Mouse (Mus musculus): ENCODE measurements around the gene Hand2. TPM values are rescaled to one million over a fixed set of nuclear protein-coding genes. Genes with fewer than 3 reads are reported as not detected.

The Hand2 gene
- 32.1 and 34.9 TPM in 2 replicates for polyA plus RNA-seq (2012; rRNA removed)

DNA sequence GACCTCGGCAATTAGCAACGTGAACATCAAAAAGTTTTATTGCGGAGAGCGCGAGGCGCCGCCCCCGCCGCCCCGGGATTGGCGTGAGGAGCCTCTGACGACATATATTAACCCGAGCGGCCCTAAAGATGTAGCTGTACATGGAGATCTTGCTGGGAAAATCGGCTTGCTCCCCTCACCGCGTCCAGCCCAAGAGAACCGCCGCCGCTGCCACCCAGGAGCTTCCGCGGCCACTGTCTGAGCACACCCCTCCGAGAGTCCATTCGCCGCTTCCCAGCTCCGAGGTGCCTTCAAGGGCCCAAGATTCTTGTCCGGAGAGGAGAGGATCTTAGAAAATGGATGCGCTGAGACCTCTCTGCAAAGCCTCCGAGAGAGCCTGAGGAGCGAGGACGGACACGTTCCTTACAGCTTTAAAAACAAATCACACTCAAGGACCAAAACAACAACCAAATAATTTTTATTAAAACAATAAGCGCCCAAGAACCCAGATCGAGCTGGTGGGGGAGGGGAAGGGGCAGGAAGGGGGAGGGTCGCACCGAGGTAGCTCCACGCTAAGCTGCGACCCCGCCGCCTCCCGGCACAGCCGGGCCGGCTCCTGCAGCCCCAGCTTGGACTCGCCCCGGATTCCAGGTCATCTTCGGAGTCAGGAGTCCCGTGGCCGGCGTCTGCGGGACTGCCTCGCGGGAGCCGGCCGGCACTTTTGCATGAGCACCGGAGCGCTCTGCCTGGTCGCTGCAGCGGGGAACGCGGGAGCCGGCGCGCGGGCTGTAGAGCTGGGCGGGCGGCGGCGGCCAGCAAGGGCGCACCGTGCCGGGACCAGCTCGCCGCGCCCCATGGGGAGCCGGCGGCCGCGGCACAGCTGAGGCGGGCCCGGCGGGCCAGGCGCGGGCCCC is at the start of gene Hand2:
Gene Hand2 (plus strand): TSS at position 133 of the 893 bp plus-strand sequence.
- no peak for DNase-seq (ENCODE audit: low spot score)

DNA sequence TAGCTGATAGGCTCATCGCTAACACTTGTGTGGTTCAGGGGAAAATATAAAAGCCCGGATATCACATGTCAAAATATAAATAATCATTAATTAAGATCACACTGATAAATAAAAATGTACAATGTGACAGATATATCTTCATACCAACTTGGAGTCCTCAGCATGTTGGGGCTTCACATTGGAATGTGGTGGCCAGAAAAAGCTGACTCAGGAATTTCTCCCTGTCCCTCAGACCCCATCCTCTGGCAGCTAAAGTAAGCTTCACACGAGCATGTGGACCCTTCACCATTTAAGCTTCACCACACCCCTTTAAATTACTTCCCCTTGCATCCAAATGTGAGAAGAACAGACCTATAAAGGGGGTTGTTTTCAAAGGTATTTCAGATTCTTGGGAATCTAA is 47.7 kb upstream of the Hand2 start:
- DNase-seq (ENCODE audit: low spot score) = no peak

DNA sequence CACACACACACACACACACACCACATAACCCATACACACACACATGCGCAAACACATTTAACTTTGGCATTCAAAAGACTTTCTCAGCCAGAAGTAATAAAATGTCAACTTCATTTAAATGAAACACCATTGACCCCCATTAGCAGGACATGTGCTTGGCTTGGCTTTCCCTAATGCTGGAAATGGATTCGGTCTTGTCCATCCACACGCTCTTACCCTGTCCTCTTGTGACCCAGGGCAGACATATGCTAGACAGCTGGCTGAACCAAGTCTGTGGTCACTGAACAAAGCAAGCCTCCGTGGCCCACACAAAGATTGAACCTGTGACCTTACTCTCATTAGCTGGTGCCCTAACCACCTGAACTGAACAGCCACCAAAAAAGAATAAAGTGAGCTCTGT is 27.3 kb upstream of the Hand2 start:
- DNase-seq (ENCODE audit: low spot score) = no peak

DNA sequence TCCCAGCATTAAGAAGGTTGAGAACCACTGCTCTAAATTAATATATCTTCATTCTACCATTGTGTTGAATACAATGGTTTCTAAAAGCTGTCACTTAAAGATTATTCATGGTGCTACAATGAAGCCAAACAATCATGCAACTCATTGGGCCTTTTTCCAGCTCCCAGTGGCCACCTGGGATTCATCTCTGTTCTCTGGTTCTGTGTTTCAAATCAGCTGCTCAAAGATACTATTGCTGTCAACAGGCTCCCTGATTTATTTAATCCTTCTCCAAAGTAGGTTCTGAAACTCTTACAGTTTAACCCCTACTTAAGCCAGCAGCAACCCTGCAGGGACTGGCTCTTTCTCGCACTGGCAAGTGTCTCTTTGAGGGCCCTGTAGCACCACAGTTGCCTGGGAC is 17.3 kb upstream of the Hand2 start:
- DNase-seq (ENCODE audit: low spot score) = no peak

DNA sequence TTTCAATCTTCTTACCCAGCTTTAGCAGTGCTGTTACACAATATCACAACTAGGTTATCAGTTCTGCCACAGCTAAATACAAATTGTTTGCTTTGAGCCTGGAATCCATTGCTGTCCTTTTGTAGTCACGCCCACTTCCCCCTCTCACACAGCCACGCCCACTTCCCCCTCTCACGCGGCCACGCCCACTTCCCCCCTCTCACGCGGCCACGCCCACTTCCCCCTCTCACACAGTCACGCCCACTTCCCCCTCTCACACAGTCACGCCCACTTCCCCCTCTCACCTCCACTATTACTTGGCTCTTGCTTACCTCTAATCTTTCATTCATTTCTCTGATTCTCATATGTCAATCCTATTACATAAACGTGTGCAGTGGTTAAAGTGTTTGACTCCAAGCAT is 15.8 kb upstream of the Hand2 start:
- no peak for DNase-seq (ENCODE audit: low spot score)

DNA sequence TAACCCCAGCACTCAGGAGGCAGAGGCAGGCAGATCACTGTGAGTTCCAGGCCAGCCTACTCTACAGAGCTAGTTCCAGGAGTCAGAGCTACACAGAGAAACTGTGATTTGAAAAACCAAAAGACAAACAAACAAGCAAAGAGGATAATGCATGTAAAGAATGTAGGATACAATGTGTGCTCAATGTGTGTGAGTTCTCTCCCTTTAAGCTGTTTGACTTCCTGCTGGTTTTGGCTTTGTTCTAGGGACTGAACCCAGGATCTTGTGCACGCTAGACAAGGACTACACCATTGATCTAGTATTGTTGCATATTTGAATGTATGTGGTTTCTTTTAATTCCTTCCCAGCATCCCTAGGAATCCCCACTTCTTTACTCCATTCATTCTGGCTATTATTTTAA is 14.3 kb upstream of the Hand2 start:
- no peak for DNase-seq (ENCODE audit: low spot score)

DNA sequence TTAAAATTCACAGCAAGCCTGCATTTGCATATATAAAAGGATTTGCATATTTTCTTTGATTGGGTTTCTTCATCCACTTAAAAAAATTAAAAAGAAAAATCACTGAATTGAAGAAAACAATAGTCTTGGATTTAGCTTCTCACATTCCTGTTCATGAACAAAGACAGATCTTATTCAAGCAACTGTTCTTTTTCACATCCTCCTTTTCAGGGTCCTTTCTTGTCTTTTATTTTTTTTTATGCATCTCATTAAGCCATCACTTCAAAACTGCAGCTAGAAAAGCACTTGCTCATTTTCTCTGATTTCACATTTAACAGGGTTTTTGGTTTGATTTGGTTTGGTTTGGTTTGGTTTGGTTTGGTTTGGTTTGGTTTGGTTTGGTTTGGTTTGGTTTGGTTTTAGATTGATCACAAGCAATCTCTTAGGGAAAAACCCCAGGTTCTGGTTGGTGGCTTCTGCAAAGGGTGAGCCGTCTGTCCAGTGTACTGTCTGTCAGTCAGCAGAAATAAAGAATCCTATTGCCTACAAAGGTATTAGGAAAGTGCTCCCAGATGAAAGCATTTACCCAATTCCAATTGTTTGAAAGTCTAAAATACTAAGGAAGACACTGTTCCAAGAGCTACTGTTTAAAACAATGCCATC is 10.8 kb upstream of the Hand2 start:
- DNase-seq (ENCODE audit: low spot score) = no peak

DNA sequence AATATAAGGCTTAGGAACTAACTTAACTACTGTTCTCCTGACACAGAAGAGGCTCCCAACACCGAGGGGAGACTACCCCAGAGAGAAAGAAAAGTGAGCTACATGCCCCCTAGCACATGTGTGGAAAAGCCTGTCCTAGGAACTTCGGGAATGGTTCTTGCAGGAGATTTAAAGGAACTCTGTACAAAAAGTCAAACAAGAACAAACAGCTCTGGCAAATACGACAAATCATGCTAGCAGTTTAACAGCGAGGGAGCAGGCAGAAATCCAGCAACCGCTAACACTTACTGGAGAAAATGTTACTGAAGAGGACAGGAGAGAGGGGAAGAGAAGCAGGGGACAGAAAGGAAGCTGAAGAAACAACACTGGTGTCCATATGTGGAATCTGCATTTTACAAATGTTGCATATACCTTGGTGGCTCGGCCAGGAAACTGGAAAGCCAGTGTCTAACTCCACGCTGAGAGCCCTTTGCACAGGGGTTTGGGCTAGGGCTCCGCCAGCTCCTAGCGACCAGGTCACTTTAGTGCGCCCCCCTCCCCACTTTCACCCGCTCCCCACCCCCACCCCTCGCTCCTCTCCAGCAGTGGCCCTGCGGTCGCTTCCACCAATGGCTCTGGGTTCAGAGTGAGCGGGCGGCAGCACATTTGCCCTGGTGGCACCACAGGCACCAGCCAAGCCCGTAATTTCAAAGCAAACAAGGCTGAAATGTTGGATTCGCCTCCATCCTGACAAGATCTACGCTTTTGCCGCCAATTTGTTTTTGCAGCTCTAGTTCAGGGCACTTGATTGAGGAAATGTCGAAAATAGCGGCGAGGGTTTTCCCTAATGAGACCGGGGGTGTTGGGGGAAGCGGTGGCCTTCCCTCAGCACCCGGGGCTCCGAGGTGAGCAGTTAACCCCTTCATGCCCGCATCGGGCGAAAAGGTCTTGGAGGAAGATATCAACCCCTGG is 8.5 kb upstream of the Hand2 start:
- no peak for DNase-seq (ENCODE audit: low spot score)

DNA sequence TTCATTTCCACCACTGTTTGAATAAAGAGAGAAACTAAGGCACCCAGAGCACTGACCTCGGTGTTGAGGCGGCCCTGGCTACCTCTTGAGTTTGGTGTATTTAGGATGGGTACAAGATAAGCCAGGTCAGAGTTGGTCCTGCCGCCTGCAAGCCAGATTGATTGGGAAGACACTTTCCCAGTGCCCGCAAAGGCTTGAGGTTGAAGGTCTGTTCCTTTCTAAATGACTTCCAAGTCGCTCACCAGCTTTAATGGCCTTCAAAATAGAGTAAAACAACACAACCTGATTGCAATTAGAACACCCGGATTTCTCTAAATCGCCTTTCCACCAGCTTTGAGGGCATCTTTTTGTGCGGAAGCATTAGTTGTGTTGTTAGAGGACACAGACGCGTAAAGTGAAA is 7.2 kb upstream of the Hand2 start:
- no peak for DNase-seq (ENCODE audit: low spot score)

DNA sequence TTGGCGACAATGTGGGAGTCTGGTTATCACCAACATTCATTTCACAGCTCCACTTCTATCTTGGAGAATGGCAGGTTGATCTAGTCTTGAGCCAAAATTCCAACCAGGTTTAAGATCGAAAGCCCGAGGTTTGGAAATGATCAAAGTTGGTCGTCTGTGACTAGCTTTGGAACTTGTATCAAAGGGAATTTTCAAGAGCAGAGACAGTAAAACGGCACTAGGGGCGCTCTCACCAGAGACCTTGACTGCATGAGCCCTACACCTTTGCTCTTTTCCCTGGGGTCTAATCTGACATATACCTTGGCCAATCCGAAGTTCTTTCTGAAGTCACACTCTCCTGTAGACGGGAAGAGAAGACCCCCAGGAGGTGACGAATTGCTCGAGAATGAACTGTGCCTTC is 6.6 kb upstream of the Hand2 start:
- no peak for DNase-seq (ENCODE audit: low spot score)

DNA sequence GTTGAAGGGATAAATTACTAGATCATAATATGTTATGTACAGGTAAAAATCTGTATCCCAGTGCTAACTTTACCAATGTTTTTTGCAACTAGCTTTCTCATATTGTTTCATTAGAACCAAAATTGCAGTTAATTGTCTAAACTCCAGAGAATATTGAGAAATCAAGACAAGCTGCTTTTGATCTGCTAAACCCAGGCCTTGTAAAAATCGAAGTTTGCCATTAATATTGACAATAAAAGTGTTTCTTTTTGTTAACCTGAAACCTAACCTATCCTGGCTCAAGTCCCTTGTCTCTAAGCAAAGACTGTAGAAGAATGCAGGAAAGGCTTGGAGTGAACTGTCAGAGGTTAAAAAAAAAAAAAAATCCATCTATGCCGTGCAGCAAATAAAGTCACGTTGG is 5.3 kb upstream of the Hand2 start:
- no peak for DNase-seq (ENCODE audit: low spot score)

DNA sequence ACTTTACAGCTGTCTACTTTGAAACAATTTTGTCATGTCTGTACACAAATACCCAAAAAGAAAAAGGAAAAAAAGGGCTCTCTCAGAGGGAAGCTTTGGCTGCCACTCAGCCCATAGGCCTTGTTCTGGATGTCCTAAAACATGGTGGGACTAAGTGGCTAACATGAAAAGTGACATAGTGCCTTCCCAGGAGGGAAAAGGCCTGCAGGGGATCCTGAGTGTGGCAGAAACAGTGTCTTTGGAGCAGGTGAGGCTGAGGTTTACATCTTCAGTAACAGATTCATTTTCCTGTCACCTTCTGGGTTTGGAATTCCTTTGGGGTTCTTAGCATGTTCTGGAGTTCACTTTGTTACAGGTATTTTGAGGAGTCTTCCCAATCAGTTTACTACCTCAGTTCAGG is 3.7 kb upstream of the Hand2 start:
- DNase-seq (ENCODE audit: low spot score) = no peak

DNA sequence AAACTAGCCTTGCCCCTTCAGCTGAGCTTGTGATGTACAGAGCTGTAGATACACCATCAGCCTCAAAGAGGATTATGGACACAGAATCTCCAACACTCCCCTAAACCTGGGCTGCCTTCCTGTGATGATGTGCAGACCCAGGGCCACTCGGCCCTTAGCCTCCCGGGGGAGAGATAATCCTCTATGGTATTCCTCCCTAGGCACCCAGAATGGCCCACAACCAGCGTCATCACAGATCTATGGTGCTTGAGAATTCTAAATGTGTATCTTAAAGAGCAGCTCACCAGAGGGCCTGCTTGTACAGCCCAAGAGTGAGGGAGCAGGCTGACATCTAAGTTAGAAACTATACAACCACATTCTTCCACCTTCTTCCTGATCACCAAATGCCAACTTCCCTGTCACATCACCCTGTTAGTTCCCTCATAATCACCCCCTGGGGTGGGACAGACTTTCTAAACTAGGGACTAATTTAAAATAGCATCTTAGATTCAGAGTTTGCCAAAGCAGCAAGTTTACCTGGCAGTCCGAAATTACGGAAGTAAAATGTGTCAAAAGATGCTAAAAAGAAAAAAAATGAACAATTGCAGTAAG is 2.8 kb upstream of the Hand2 start:
- DNase-seq (ENCODE audit: low spot score) = no peak

DNA sequence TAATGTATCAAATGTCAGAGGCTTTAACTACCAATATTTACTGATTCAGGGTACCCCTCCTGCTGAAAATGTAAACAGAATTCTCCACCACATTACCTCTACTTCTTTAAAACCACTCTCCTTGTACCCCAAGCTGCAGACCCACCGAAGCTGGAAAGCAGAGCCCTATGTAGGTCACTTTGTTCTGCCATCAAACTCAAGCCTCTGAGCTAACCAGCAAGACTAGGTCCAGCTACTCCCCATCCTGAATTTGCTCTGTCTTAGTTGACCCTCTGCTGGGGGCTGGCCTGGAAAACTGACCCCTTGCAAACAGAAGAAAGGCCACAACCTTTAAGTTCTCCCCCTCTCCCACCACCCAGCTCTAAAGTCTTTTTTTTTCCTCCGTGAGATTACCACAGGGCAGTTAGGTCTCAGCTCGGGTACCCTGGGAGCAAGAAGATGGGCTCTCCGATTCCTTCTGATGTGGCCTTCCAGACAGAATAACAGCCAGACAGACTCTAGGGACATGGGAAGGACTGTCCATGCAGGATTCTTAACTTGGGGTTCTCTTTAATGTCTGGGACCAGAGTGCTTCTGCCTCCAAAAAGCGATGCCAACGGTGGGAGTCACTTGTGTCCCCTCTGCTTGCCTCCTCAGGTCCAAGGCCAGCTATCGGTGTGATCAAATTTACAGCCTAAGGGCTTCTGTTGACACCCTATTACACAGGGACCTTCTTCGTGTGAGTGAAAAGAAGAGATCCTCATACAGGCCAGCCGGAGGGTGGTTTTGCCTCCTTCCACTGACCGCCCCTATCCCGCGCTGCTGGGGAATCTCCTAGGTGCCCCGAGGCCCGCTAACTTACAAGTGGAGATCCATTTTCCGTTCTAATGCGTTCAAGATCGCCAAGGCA is 1.4 kb upstream of the Hand2 start:
- no peak for DNase-seq (ENCODE audit: low spot score)

DNA sequence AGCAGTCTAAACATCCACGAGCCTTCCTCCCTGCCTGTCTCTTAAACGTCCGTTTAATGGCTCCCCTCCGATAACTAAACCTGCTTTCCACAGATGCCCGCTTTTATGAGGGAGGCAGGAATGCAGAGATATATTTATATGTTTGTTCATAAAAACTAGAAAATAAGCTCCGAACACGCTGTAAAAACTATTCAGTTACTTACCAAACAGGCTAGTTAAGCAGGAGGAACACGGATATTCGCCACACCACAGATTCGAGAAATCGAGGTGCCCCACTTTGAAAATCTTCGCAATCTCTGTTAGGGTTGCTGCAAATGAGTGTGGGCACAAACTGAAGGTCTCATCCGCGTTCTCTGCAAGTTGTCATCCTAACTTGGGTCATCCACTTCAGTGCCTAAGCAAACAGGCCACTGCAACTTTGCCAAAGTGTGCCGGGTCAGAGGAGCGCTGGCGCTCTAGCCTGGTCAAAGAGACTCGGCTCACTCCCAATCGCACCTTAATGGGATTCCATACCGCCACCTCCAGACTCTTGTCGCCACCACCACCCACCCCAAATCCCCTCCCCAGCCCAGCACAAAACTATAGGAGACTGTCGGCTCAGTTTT is 700 bp upstream of the Hand2 start:
- no peak for DNase-seq (ENCODE audit: low spot score)

DNA sequence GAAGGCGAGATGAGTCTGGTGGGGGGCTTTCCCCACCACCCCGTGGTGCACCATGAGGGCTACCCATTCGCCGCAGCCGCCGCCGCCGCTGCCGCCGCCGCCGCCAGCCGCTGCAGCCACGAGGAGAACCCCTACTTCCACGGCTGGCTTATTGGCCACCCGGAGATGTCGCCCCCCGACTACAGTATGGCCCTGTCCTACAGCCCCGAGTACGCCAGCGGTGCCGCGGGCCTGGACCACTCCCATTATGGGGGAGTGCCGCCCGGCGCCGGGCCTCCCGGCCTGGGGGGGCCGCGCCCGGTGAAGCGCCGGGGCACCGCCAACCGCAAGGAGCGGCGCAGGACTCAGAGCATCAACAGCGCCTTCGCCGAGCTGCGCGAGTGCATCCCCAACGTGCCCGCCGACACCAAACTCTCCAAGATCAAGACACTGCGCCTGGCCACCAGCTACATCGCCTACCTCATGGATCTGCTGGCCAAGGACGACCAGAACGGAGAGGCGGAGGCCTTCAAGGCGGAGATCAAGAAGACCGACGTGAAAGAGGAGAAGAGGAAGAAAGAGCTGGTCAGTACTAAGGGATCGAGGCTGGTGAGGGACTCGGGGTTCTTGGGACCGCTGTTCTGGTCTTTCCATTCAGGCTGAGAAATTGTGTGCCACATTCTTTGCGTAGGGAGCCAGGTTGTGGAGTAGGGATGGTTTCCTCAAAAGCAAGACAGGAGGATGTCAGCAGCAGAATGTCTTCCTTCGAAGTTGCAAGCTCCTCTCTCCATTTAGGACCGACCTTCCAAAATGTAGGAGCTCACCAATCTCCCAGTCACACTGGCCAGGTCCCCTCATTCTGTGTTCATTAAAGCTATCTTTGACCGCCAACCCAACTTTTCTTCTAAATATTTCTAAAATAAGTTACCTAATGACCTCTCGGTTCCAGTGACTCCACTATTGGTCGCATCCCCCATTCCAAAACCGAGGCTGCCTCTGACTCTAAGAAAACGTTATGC is 1.4 kb downstream of the Hand2 start:
- DNase-seq (ENCODE audit: low spot score) = no peak

DNA sequence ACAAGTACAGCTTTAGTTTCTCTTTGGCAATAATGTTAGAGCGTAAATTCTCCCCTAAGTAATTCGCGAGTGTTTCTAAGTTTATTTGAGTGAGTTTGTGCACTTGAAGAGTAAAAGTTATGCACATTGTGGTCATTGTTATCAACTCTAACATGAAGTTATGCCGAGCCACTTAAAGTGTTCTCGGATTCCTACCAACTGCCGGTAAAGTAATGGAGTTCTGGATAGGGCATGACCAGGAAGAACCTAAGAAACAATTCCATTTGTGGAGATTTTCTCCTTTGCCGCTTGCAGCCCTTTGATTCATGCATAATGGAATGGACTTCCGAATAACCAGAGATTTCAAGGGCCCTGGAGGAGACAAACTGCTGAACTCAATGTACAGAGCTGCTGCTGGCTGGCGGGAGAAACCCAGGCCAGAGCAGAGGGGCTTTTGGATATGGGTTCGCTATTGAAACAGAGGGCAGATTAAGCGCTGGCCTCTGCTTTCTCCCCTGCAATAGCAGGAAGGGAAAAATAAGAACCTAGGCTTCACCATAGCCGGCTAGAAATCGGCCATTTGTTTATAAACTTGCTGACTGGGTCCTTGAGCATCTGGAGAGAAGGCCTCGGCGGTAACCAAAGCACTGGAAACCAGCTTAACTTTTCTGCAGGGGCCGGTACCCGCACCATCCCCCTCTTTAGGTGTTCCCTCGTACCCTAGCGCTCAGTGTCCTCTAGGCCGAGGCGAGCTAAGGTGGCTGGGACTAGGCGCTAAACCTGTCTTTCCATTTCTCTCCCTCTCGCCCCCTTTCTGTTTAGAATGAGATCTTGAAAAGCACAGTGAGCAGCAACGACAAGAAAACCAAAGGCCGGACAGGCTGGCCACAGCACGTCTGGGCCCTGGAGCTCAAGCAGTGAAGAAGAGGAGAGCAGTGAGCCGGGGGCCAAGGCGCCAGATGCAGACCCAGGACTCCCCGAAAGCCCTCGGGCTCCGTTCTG is 2.5 kb downstream of the Hand2 start:
- DNase-seq (ENCODE audit: low spot score) = no peak

DNA sequence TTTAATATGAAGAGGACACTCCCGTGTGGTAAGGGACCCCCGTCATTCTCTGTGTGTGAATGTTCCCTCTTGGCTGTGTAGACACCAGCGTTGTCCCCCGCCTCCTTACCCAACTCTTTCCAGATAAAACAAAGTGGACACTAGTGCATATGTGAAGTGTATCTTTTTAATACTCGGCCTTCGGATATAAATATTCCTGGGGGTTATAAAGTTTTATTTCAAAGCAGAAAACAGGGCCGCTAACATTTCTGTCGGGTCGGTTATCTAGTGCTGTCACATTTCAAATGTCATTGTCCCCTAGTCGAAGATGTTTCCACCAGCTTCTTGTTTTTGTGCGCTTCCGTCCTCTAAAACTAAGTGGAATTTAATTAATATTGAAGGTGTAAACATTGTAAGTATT is 3.3 kb downstream of the Hand2 start:
- DNase-seq (ENCODE audit: low spot score) = no peak
